Mouse (Mus musculus): ENCODE measurements at regions not wholly inside any gene's neighbourhood (a gene's known extent, or its start where the extent isn't known, plus 50 kb on each side); places are given as distances from the start of the nearest gene placed in this dataset.
A peak's percentile ranks its signal among the peaks of the same experiment; 100 is the strongest.

- no peak for DNase-seq (ENCODE audit: low spot score in 2 of 2)
Observed at GRCm38 (mm10) chr6:112119180-112119579, 154.4 kb upstream of the Lmcd1 start.

GRCm38 (mm10) chr6:112133522-112133921, 140.0 kb upstream of the Lmcd1 start:
- DNase-seq (ENCODE audit: low spot score in 2 of 2) = peak in 1 of 2 experiments; percentile 13

GRCm38 (mm10) chr6:112152535-112153364, 120.8 kb upstream of the Lmcd1 start:
- DNase-seq (ENCODE audit: low spot score in 2 of 2) = no peak

- DNase-seq (ENCODE audit: low spot score in 2 of 2) = no peak
Observed at GRCm38 (mm10) chr6:112167487-112167886, 106.1 kb upstream of the Lmcd1 start.

GRCm38 (mm10) chr6:112176344-112176743, 97.2 kb upstream of the Lmcd1 start:
- no peak for DNase-seq (ENCODE audit: low spot score in 2 of 2)

GRCm38 (mm10) chr6:112187636-112188035, 85.9 kb upstream of the Lmcd1 start:
- no peak for DNase-seq (ENCODE audit: low spot score in 2 of 2)

- peak in 1 of 2 experiments; percentile 29 for DNase-seq (ENCODE audit: low spot score in 2 of 2)
Observed at GRCm38 (mm10) chr6:112191032-112191431, 82.5 kb upstream of the Lmcd1 start.

- peak; percentile 50 to 82 for DNase-seq (ENCODE audit: low spot score in 2 of 2)
Observed at GRCm38 (mm10) chr6:112197445-112197844, 76.1 kb upstream of the Lmcd1 start.

GRCm38 (mm10) chr6:112199241-112199640, 74.3 kb upstream of the Lmcd1 start:
- no peak for DNase-seq (ENCODE audit: low spot score in 2 of 2)

- no peak for DNase-seq (ENCODE audit: low spot score in 2 of 2)
Observed at GRCm38 (mm10) chr6:112202120-112202519, 71.4 kb upstream of the Lmcd1 start.

GRCm38 (mm10) chr6:112203321-112203720, 70.2 kb upstream of the Lmcd1 start:
- DNase-seq (ENCODE audit: low spot score in 2 of 2) = no peak

GRCm38 (mm10) chr6:112204956-112205355, 68.6 kb upstream of the Lmcd1 start:
- DNase-seq (ENCODE audit: low spot score in 2 of 2) = no peak

GRCm38 (mm10) chr6:112205420-112205995, 68.0 kb upstream of the Lmcd1 start:
- DNase-seq (ENCODE audit: low spot score in 2 of 2) = no peak

GRCm38 (mm10) chr6:112207229-112207628, 66.3 kb upstream of the Lmcd1 start:
- peak in 1 of 2 experiments; percentile 24 for DNase-seq (ENCODE audit: low spot score in 2 of 2)

- no peak for DNase-seq (ENCODE audit: low spot score in 2 of 2)
Observed at GRCm38 (mm10) chr6:112210238-112210950, 63.2 kb upstream of the Lmcd1 start.

GRCm38 (mm10) chr6:112216868-112217267, 56.7 kb upstream of the Lmcd1 start:
- no peak for DNase-seq (ENCODE audit: low spot score in 2 of 2)

GRCm38 (mm10) chr6:112218248-112218647, 55.3 kb upstream of the Lmcd1 start:
- no peak for DNase-seq (ENCODE audit: low spot score in 2 of 2)

GRCm38 (mm10) chr6:112219641-112220040, 53.9 kb upstream of the Lmcd1 start:
- no peak for DNase-seq (ENCODE audit: low spot score in 2 of 2)

GRCm38 (mm10) chr6:112220149-112220548, 53.4 kb upstream of the Lmcd1 start:
- DNase-seq (ENCODE audit: low spot score in 2 of 2) = no peak

GRCm38 (mm10) chr6:112221373-112221772, 52.2 kb upstream of the Lmcd1 start:
- no peak for DNase-seq (ENCODE audit: low spot score in 2 of 2)

- DNase-seq (ENCODE audit: low spot score in 2 of 2) = no peak
Observed at GRCm38 (mm10) chr6:112223325-112223724, 50.2 kb upstream of the Lmcd1 start.

All from thymus, postnatal 10 days (tissue).